Comparison of ENCODE assay signal across 13 mouse cellular contexts in the genomic region with DNA sequence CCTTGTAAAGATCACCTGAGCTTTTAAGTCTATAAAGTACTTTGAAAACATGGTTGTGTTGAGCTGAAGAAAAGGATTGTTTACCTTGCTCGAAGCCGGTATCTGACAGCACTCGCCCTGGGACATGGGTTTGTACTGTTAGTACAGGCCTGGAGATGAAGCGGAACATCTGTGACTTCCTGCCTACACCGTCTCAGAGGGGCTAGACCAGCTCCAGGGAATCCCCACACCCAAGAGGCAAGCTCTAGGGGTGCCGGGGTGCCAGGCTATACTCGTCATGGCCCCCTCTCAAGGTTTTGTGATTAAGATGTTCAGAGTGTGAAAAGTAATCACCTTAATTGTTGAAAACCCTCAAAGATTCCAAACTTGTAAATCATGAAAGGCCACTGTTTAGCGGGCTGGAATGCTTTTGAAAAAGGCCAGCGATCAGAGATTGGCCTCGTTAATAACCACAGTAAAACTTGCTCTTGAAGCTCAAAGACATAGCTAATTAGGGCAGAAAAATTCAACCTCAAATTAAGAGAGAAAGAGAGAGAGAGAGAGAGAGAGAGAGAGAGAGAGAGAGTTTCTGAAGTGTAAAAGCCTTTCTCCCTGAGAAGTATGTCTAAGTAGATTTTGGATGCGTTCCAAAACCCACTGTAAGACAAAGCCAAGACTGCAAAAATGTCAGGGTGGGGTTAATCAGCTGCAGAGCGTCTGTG.
DNase-seq lines count a peak whose midpoint lies in the region; ATAC-seq and TF ChIP-seq lines count a peak whose summit lies in the region.
"Had no signal": no experiment of that assay in that cellular context is flagged by ENCODE, and none has a peak within 500 bp of the region (broad histone marks: within the 10 kb centered on the region; RNA-seq: fewer than 3 reads in every experiment).

No protein-coding gene starts in this region.

- H3K27ac ChIP-seq in kidney, postnatal 0 days, result peak overlapping the region; percentile 40; the same call in 1 of the 2 replicates
- no peak overlapping the region; the same call in 1 of the 2 replicates for H3K27ac ChIP-seq in embryonic facial prominence, embryonic 11.5 days (replicated peaks; ENCODE audit: low read depth, low read length)
- no peak overlapping the region; the same call in 1 of the 2 replicates for H3K27ac ChIP-seq in hindbrain, embryonic 16.5 days (ENCODE audit: low read depth, low read length)
- H3K27ac ChIP-seq in gastrocnemius, adult 2 months, result no peak overlapping the region
- H3K27ac ChIP-seq: liver, embryonic 15.5 days had no signal

- DNase-seq in kidney, postnatal 0 days (ENCODE audit: low spot score), result peak; percentile 70
- no peak for DNase-seq in kidney, adult 8-10 months
- DNase-seq in Patski (ENCODE audit: low read depth, low spot score), result peak; percentile 55
- peak; percentile 71 for DNase-seq in embryonic facial prominence, embryonic 11.5 days (ENCODE audit: low spot score)
- no peak for DNase-seq in spleen, postnatal 36 days (ENCODE audit: low spot score in 2 of 2)
- DNase-seq in gastrocnemius, adult 2 months, result no peak
- DNase-seq: cerebellum, adult 9-11 months; heart, postnatal 14 days; layer of hippocampus, adult 9-11 months; spleen, adult 18-20 months had no signal

- H3K9me3 ChIP-seq in kidney, postnatal 0 days (replicated peaks; ENCODE audit: low read length), result no peaks in the 10 kb centered on the region
- H3K9me3 ChIP-seq in embryonic facial prominence, embryonic 11.5 days (replicated peaks; ENCODE audit: control insufficient read depth, low read length), result no peaks in the 10 kb centered on the region
- H3K9me3 ChIP-seq in hindbrain, embryonic 16.5 days (ENCODE audit: control insufficient read depth, low read length), result no peaks in the 10 kb centered on the region
- H3K9me3 ChIP-seq: liver, embryonic 15.5 days had no signal

- no peak overlapping the region for H3K9ac ChIP-seq in kidney, postnatal 0 days (ENCODE audit: low read depth, low read length)
- H3K9ac ChIP-seq in embryonic facial prominence, embryonic 11.5 days (replicated peaks; ENCODE audit: low read length), result no peak overlapping the region
- no peak overlapping the region for H3K9ac ChIP-seq in hindbrain, embryonic 16.5 days (ENCODE audit: low read depth, low read length)
- H3K9ac ChIP-seq: liver, embryonic 15.5 days had no signal

- no peak overlapping the region for H3K4me3 ChIP-seq in kidney, postnatal 0 days (replicated peaks; ENCODE audit: low read depth, low read length)
- no peak overlapping the region for H3K4me3 ChIP-seq in embryonic facial prominence, embryonic 11.5 days (ENCODE audit: low read depth, low read length)
- no peak overlapping the region for H3K4me3 ChIP-seq in hindbrain, embryonic 16.5 days (ENCODE audit: low read length)
- no peak overlapping the region for H3K4me3 ChIP-seq in gastrocnemius, adult 2 months
- H3K4me3 ChIP-seq: liver, embryonic 15.5 days had no signal

- POLR2A ChIA-PET in Patski (lab: Charles Lee), result interaction anchor here (0.6 to 0.7 kb wide), 2 partner anchors 143 to 428 kb away, joined by 3 to 4 read pairs; no protein-coding TSS in a partner anchor

- ATAC-seq in kidney, postnatal 0 days (replicated peaks; ENCODE audit: low FRiP score, low read depth), result peak; percentile 68; the same call in 1 of the 2 replicates
- peak; percentile 62 for ATAC-seq in Patski
- ATAC-seq in embryonic facial prominence, embryonic 11.5 days (replicated peaks; ENCODE audit: insufficient number of reproducible peaks, low FRiP score, low TSS enrichment, low read depth), result peak; percentile 76
- ATAC-seq in hindbrain, embryonic 16.5 days, result peak; percentile 63; the same call in 1 of the 2 replicates
- no peak for ATAC-seq in inflammation-experienced regulatory T-cells, adult 6 months

- WGBS in kidney, postnatal 0 days, result 8% methylated on average over 12 of the region's 12 CpGs
- WGBS in embryonic facial prominence, embryonic 11.5 days, result 40% methylated on average over 12 of the region's 12 CpGs
- WGBS in hindbrain, embryonic 16.5 days, result 32% methylated on average over 12 of the region's 12 CpGs

- no peaks in the 10 kb centered on the region for H3K4me1 ChIP-seq in kidney, postnatal 0 days (replicated peaks; ENCODE audit: insufficient read depth, low read length)
- H3K4me1 ChIP-seq in embryonic facial prominence, embryonic 11.5 days (ENCODE audit: control insufficient read depth, insufficient read depth, low read length), result peaks cover 3% of the 10 kb centered on the region
- H3K4me1 ChIP-seq in hindbrain, embryonic 16.5 days (ENCODE audit: control insufficient read depth, insufficient read depth, low read depth, low read length), result peaks cover 8% of the 10 kb centered on the region
- H3K4me1 ChIP-seq: liver, embryonic 15.5 days had no signal

- peak overlapping the region; percentile 6; the same call in 1 of the 2 replicates for H3K4me2 ChIP-seq in kidney, postnatal 0 days (ENCODE audit: low read length)
- no peak overlapping the region for H3K4me2 ChIP-seq in embryonic facial prominence, embryonic 11.5 days (ENCODE audit: low read depth, low read length)
- no peak overlapping the region for H3K4me2 ChIP-seq in hindbrain, embryonic 16.5 days (ENCODE audit: low read length)
- H3K4me2 ChIP-seq: liver, embryonic 15.5 days had no signal

- H3K27me3 ChIP-seq in kidney, postnatal 0 days (ENCODE audit: insufficient read depth, low read length), result no peaks in the 10 kb centered on the region
- H3K27me3 ChIP-seq in Patski, result no peaks in the 10 kb centered on the region
- no peaks in the 10 kb centered on the region for H3K27me3 ChIP-seq in embryonic facial prominence, embryonic 11.5 days (ENCODE audit: control insufficient read depth, insufficient read depth, low read length)
- no peaks in the 10 kb centered on the region for H3K27me3 ChIP-seq in hindbrain, embryonic 16.5 days (replicated peaks; ENCODE audit: control insufficient read depth, insufficient read depth, low read length)
- H3K27me3 ChIP-seq: liver, embryonic 15.5 days had no signal

- CTCF ChIA-PET in Patski (lab: Charles Lee), result no interaction called here

- in situ Hi-C loops in Patski (cut with MboI; ENCODE audit: low pct_unique_long_range_greater_than_20kb), result no loop called here

- intact Hi-C loops in gastrocnemius, adult 2 months (cut with DNase I), result no loop called here

- no peaks in the 10 kb centered on the region for H3K36me3 ChIP-seq in kidney, postnatal 0 days (ENCODE audit: insufficient read depth, low read length)
- no peaks in the 10 kb centered on the region; the same call in 1 of the 2 replicates for H3K36me3 ChIP-seq in embryonic facial prominence, embryonic 11.5 days (replicated peaks; ENCODE audit: control insufficient read depth, insufficient read depth, low read depth, low read length)
- no peaks in the 10 kb centered on the region for H3K36me3 ChIP-seq in hindbrain, embryonic 16.5 days (ENCODE audit: control insufficient read depth, insufficient read depth, low read length)
- H3K36me3 ChIP-seq: liver, embryonic 15.5 days had no signal

- no peak for TF ChIP-seq CTCF in kidney, postnatal 0 days (IDR thresholded peaks at IDR 0.05; ENCODE audit: low read depth)
- TF ChIP-seq CTCF in Patski (IDR thresholded peaks at IDR 0.05), result no peak
- no peak for TF ChIP-seq CTCF in gastrocnemius, adult 2 months (IDR thresholded peaks at IDR 0.05)

Comparison
In these comparisons a context has a peak if more than half of its experiments do, and no peak if none do; other contexts are left out.
1. DNase-seq: peak in kidney, postnatal 0 days (single experiment), Patski (single experiment) and embryonic facial prominence, embryonic 11.5 days (single experiment); none in kidney, adult 8-10 months (0 of 2), spleen, postnatal 36 days (0 of 2) and gastrocnemius, adult 2 months (single experiment).